Mouse (Mus musculus): ENCODE results near the gene Grifin.

Grifin gene

GRCm38 (mm10) chr5:140601712-140602111 is 36.8 kb upstream of the Grifin start:
- no peak for TF ChIP-seq GATA4 (IDR thresholded peaks at IDR 0.05; ENCODE audit: insufficient replicate concordance, low read length)

GRCm38 (mm10) chr5:140599939-140600338 is 35.1 kb upstream of the Grifin start:
- no peak for TF ChIP-seq GATA4 (IDR thresholded peaks at IDR 0.05; ENCODE audit: insufficient replicate concordance, low read length)

- TF ChIP-seq GATA4 (IDR thresholded peaks at IDR 0.05; ENCODE audit: insufficient replicate concordance, low read length), result no peak
Observed at GRCm38 (mm10) chr5:140597787-140598186, 32.9 kb upstream of the Grifin start.

- TF ChIP-seq GATA4 (IDR thresholded peaks at IDR 0.05; ENCODE audit: insufficient replicate concordance, low read length), result peak; percentile 28; the same call in 1 of the 2 replicates
Observed at GRCm38 (mm10) chr5:140596927-140597588, 32.2 kb upstream of the Grifin start.

- no peak for TF ChIP-seq GATA4 (IDR thresholded peaks at IDR 0.05; ENCODE audit: insufficient replicate concordance, low read length)
Observed at GRCm38 (mm10) chr5:140596426-140596825, 31.6 kb upstream of the Grifin start.

GRCm38 (mm10) chr5:140594846-140595245 is 30.0 kb upstream of the Grifin start:
- no peak for TF ChIP-seq GATA4 (IDR thresholded peaks at IDR 0.05; ENCODE audit: insufficient replicate concordance, low read length)

- TF ChIP-seq GATA4 (IDR thresholded peaks at IDR 0.05; ENCODE audit: insufficient replicate concordance, low read length), result no peak
Observed at GRCm38 (mm10) chr5:140589082-140589774, 24.4 kb upstream of the Grifin start.

GRCm38 (mm10) chr5:140583732-140584368 is 19.0 kb upstream of the Grifin start:
- TF ChIP-seq GATA4 (IDR thresholded peaks at IDR 0.05; ENCODE audit: insufficient replicate concordance, low read length), result no peak

GRCm38 (mm10) chr5:140582995-140583731 is 18.3 kb upstream of the Grifin start:
- TF ChIP-seq GATA4 (IDR thresholded peaks at IDR 0.05; ENCODE audit: insufficient replicate concordance, low read length), result no peak

GRCm38 (mm10) chr5:140581569-140581968 is 16.7 kb upstream of the Grifin start:
- no peak for TF ChIP-seq GATA4 (IDR thresholded peaks at IDR 0.05; ENCODE audit: insufficient replicate concordance, low read length)

GRCm38 (mm10) chr5:140579771-140580170 is 14.9 kb upstream of the Grifin start:
- no peak for TF ChIP-seq GATA4 (IDR thresholded peaks at IDR 0.05; ENCODE audit: insufficient replicate concordance, low read length)

GRCm38 (mm10) chr5:140579221-140579620 is 14.3 kb upstream of the Grifin start:
- no peak for TF ChIP-seq GATA4 (IDR thresholded peaks at IDR 0.05; ENCODE audit: insufficient replicate concordance, low read length)

GRCm38 (mm10) chr5:140575381-140575866 is 10.6 kb upstream of the Grifin start:
- peak; percentile 15; the same call in 1 of the 2 replicates for TF ChIP-seq GATA4 (IDR thresholded peaks at IDR 0.05; ENCODE audit: insufficient replicate concordance, low read length)

- TF ChIP-seq GATA4 (IDR thresholded peaks at IDR 0.05; ENCODE audit: insufficient replicate concordance, low read length), result no peak
Observed at GRCm38 (mm10) chr5:140572611-140573010, 7.7 kb upstream of the Grifin start.

GRCm38 (mm10) chr5:140571673-140572072 is 6.8 kb upstream of the Grifin start:
- no peak for TF ChIP-seq GATA4 (IDR thresholded peaks at IDR 0.05; ENCODE audit: insufficient replicate concordance, low read length)

All from liver, adult (tissue).